Mouse (Mus musculus): ENCODE data around the gene Syn3. TPM values are rescaled to one million over a fixed set of nuclear protein-coding genes. Genes with fewer than 3 reads are reported as not detected.

Syn3 gene
- polyA plus RNA-seq, 2 experiments: 0.11 to 0.14 TPM

GRCm38 (mm10) chr10:86319526-86319925 lies 179.2 kb downstream of the Syn3 start:
- no peak overlapping the region for H3K4me2 ChIP-seq (ENCODE audit: low read depth)
- no peak overlapping the region for H3K9ac ChIP-seq (replicated peaks)
- WGBS (ENCODE audit: insufficient replicate concordance): 50% methylated on average over 3 of the region's 3 CpGs
- H3K9me3 ChIP-seq (ENCODE audit: control insufficient read depth, low read length): no peaks in the 10 kb centered on the region
- DNase-seq (ENCODE audit: low read depth in 3 of 3, low spot score in 3 of 3): no peak
- no peak for ATAC-seq (ENCODE audit: insufficient read depth)
- H3K4me3 ChIP-seq (ENCODE audit: insufficient read depth in 1 of 2, low read depth in 2 of 2, low read length in 2 of 2): no peak overlapping the region
- TF ChIP-seq EP300 (IDR thresholded peaks at IDR 0.05; ENCODE audit: low read depth): no peak
- TF ChIP-seq CTCF (IDR thresholded peaks at IDR 0.05; ENCODE audit: low read depth): no peak
- no peaks in the 10 kb centered on the region; the same call in 1 of the 2 replicates for H3K27me3 ChIP-seq (ENCODE audit: control insufficient read depth, insufficient read depth, low read length)
- no peaks in the 10 kb centered on the region for H3K4me1 ChIP-seq (replicated peaks; ENCODE audit: control insufficient read depth in 2 of 2, insufficient read depth in 2 of 2, low read length in 1 of 2)
- H3K27ac ChIP-seq: no peak overlapping the region
- H3K36me3 ChIP-seq (replicated peaks; ENCODE audit: control insufficient read depth, insufficient read depth, low read depth): no peaks in the 10 kb centered on the region

DNA sequence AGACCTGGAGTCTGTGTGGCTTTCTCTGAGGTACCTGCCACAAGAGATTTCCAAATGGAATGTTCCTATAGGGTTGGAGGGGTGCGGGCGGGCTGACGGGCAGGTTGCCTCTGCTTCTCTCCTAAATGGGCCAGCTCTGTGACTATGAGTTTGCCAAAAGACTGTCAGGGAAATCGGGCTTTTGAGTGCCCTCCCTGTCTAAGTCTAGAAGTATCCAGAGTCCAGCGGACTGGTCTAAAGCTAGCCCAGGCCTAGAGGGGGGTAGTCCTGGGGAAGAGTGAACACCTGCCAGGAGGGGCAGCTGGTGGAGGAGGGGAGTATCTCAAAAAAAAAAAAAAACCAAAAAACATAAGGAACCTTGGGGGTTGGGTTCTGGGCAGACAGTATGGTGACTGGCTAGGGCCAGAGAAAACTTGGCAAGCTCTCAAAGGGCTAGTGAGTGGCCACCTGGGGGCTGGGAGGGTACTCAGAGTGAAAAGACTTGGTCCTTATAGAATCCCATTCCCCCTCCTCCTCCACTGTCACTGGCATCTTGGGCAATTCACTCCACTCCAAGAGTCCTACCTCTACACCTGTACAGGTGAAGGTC lies 180.1 kb downstream of the Syn3 start:
- 68% methylated on average over 5 of the region's 5 CpGs for WGBS (ENCODE audit: insufficient replicate concordance)
- ATAC-seq (ENCODE audit: insufficient read depth) (no peak), DNase-seq (ENCODE audit: low read depth in 3 of 3, low spot score in 3 of 3) (no peak)
- no peak overlapping the region for H3K9ac ChIP-seq (replicated peaks)
- no peaks in the 10 kb centered on the region; the same call in 1 of the 2 replicates for H3K27me3 ChIP-seq (ENCODE audit: control insufficient read depth, insufficient read depth, low read length)
- TF ChIP-seq EP300 (IDR thresholded peaks at IDR 0.05; ENCODE audit: low read depth) (no peak), CTCF (IDR thresholded peaks at IDR 0.05; ENCODE audit: low read depth) (no peak)
- no peaks in the 10 kb centered on the region for H3K4me1 ChIP-seq (replicated peaks; ENCODE audit: control insufficient read depth in 2 of 2, insufficient read depth in 2 of 2, low read length in 1 of 2)
- H3K4me2 ChIP-seq (ENCODE audit: low read depth): no peak overlapping the region
- H3K4me3 ChIP-seq (ENCODE audit: insufficient read depth in 1 of 2, low read depth in 2 of 2, low read length in 2 of 2): no peak overlapping the region
- no peaks in the 10 kb centered on the region for H3K36me3 ChIP-seq (replicated peaks; ENCODE audit: control insufficient read depth, insufficient read depth, low read depth)
- H3K9me3 ChIP-seq (ENCODE audit: control insufficient read depth, low read length): no peaks in the 10 kb centered on the region
- no peak overlapping the region for H3K27ac ChIP-seq

DNA sequence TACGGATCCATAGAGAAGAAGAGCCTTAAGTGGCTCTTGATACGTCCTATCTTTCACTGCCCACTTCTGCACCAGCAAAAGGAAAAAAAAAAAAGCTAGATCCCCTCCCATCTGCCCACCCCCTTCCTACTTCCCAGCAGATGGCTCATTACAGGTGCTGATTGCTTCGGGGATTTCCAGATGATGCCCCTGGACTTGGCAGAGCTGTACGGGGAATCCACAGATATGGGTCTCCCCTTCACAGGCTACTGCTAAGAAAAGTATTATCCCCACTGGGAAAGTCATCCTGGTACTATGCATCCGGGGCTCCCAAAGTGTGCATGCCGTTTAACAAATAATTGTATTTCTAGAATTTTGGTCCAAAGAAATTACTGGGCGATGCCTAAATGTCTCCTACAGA lies 181.1 kb downstream of the Syn3 start:
- H3K4me3 ChIP-seq (ENCODE audit: insufficient read depth in 1 of 2, low read depth in 2 of 2, low read length in 2 of 2): no peak overlapping the region
- H3K9ac ChIP-seq (replicated peaks): no peak overlapping the region
- no peak overlapping the region for H3K4me2 ChIP-seq (ENCODE audit: low read depth)
- no peak for TF ChIP-seq EP300 (IDR thresholded peaks at IDR 0.05; ENCODE audit: low read depth)
- no peak for TF ChIP-seq CTCF (IDR thresholded peaks at IDR 0.05; ENCODE audit: low read depth)
- no peaks in the 10 kb centered on the region for H3K4me1 ChIP-seq (replicated peaks; ENCODE audit: control insufficient read depth in 2 of 2, insufficient read depth in 2 of 2, low read length in 1 of 2)
- H3K9me3 ChIP-seq (ENCODE audit: control insufficient read depth, low read length): no peaks in the 10 kb centered on the region
- 68% methylated on average over 7 of the region's 7 CpGs for WGBS (ENCODE audit: insufficient replicate concordance)
- no peaks in the 10 kb centered on the region for H3K36me3 ChIP-seq (replicated peaks; ENCODE audit: control insufficient read depth, insufficient read depth, low read depth)
- H3K27ac ChIP-seq: no peak overlapping the region
- DNase-seq (ENCODE audit: low read depth in 3 of 3, low spot score in 3 of 3) (no peak), ATAC-seq (ENCODE audit: insufficient read depth) (no peak)
- no peaks in the 10 kb centered on the region for H3K27me3 ChIP-seq (ENCODE audit: control insufficient read depth, insufficient read depth, low read length)

- WGBS (ENCODE audit: insufficient replicate concordance): 57% methylated on average over 3 of the region's 3 CpGs
- no peaks in the 10 kb centered on the region for H3K36me3 ChIP-seq (replicated peaks; ENCODE audit: control insufficient read depth, insufficient read depth, low read depth)
- TF ChIP-seq CTCF (IDR thresholded peaks at IDR 0.05; ENCODE audit: low read depth) (no peak), EP300 (IDR thresholded peaks at IDR 0.05; ENCODE audit: low read depth) (no peak)
- no peaks in the 10 kb centered on the region for H3K27me3 ChIP-seq (ENCODE audit: control insufficient read depth, insufficient read depth, low read length)
- DNase-seq (ENCODE audit: low read depth in 3 of 3, low spot score in 3 of 3): no peak
- no peak overlapping the region for H3K4me2 ChIP-seq (ENCODE audit: low read depth)
- H3K27ac ChIP-seq: no peak overlapping the region
- no peaks in the 10 kb centered on the region for H3K4me1 ChIP-seq (replicated peaks; ENCODE audit: control insufficient read depth in 2 of 2, insufficient read depth in 2 of 2, low read length in 1 of 2)
- H3K4me3 ChIP-seq (ENCODE audit: insufficient read depth in 1 of 2, low read depth in 2 of 2, low read length in 2 of 2): no peak overlapping the region
- no peak for ATAC-seq (ENCODE audit: insufficient read depth)
- no peaks in the 10 kb centered on the region for H3K9me3 ChIP-seq (ENCODE audit: control insufficient read depth, low read length)
- H3K9ac ChIP-seq (replicated peaks): no peak overlapping the region
These were observed 183.2 kb downstream of the Syn3 start for GRCm38 (mm10) chr10:86315513-86315912.

GRCm38 (mm10) chr10:86313448-86313847 lies 185.2 kb downstream of the Syn3 start:
- 32% methylated on average over 1 of the region's 1 CpGs for WGBS (ENCODE audit: insufficient replicate concordance)

More at GRCm38 (mm10) chr10:86313448-86313847, 185.2 kb downstream of the Syn3 start:
- Histone ChIP-seq H3K9ac (replicated peaks) (no peak overlapping the region), H3K27ac (no peak overlapping the region), H3K4me3 (ENCODE audit: insufficient read depth in 1 of 2, low read depth in 2 of 2, low read length in 2 of 2) (no peak overlapping the region), H3K27me3 (ENCODE audit: control insufficient read depth, insufficient read depth, low read length) (no peaks in the 10 kb centered on the region), H3K36me3 (replicated peaks; ENCODE audit: control insufficient read depth, insufficient read depth, low read depth) (no peaks in the 10 kb centered on the region), H3K4me2 (ENCODE audit: low read depth) (no peak overlapping the region), H3K4me1 (replicated peaks; ENCODE audit: control insufficient read depth in 2 of 2, insufficient read depth in 2 of 2, low read length in 1 of 2) (no peaks in the 10 kb centered on the region), H3K9me3 (ENCODE audit: control insufficient read depth, low read length) (no peaks in the 10 kb centered on the region)
- TF ChIP-seq CTCF (IDR thresholded peaks at IDR 0.05; ENCODE audit: low read depth) (no peak), EP300 (IDR thresholded peaks at IDR 0.05; ENCODE audit: low read depth) (no peak)
- no peak for DNase-seq (ENCODE audit: low read depth in 3 of 3, low spot score in 3 of 3)
- ATAC-seq (ENCODE audit: insufficient read depth): no peak
